Mouse (Mus musculus): ENCODE measurements at regions not wholly inside any gene's neighbourhood (a gene's known extent, or its start where the extent isn't known, plus 50 kb on each side); places are given as distances from the start of the nearest gene placed in this dataset.

DNA sequence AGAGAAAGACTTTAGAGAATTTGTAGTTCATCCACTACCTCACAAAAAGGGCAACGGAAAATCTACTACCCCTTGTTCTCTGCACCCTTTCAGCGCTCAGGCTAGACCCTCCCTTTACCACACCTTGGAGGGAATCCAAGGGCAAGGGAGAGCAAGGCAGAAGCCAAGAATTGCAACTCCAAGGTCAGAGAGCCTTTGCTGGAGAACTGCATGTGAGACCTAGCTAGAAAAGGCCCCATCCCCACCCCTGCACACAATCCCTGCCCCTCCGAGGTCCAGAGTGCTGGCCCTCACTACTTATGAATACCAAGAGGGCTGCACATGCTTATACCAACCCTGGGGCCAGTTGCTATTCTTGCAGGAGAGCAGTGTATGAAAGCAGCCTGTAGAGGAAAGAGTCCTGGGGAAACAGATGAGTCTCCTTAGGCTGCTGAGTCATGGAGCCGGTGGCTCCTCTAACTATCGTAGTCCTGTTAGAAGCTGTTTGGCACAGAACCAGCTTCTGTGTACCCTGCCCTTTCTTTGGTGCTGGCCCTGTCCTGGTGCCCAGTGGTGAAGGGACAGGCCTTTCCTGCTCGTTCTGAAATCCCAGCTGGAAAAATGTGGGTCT lies 577.5 kb upstream of the Mki67 start:
- ATAC-seq (replicated peaks; ENCODE audit: insufficient number of reproducible peaks, low FRiP score, low TSS enrichment, low read depth) (no peak), DNase-seq (ENCODE audit: low spot score) (no peak)
- 76% methylated on average over 6 of the region's 6 CpGs for WGBS
- H3K9me3 ChIP-seq (replicated peaks; ENCODE audit: control insufficient read depth, low read length) = no peaks in the 10 kb centered on the region
- H3K36me3 ChIP-seq (replicated peaks; ENCODE audit: control insufficient read depth, insufficient read depth, low read depth, low read length) = no peaks in the 10 kb centered on the region
- H3K4me3 ChIP-seq (ENCODE audit: low read depth, low read length) = no peak overlapping the region
- no peak overlapping the region for H3K9ac ChIP-seq (replicated peaks; ENCODE audit: low read length)
- no peak overlapping the region for H3K4me2 ChIP-seq (ENCODE audit: low read depth, low read length)
- no peaks in the 10 kb centered on the region for H3K27me3 ChIP-seq (ENCODE audit: control insufficient read depth, insufficient read depth, low read length)
- H3K4me1 ChIP-seq (ENCODE audit: control insufficient read depth, insufficient read depth, low read length) = no peaks in the 10 kb centered on the region
- no peak overlapping the region for H3K27ac ChIP-seq (replicated peaks; ENCODE audit: low read depth, low read length)

DNA sequence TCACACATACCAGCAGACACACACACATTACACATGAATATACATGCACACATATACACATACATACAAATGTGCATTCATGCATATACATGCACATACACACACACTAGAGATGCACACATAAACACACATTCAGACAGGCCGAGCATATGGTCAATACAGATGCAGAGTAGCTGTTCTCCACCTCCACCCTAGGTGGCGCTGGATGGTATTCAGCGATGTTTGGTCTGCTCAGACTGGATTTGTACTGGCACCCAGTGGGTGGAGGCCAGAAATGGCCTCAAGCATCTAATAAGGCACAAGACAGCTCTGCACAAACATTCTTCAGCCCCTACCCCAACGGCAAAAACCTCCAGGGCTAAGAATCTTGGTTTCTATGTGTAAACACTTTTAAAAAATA lies 578.3 kb upstream of the Mki67 start:
- ATAC-seq (replicated peaks; ENCODE audit: insufficient number of reproducible peaks, low FRiP score, low TSS enrichment, low read depth) (no peak), DNase-seq (ENCODE audit: low spot score) (peak; percentile 62)
- 32% methylated on average over 4 of the region's 4 CpGs for WGBS
- H3K27me3 ChIP-seq (ENCODE audit: control insufficient read depth, insufficient read depth, low read length) = no peaks in the 10 kb centered on the region
- no peaks in the 10 kb centered on the region for H3K36me3 ChIP-seq (replicated peaks; ENCODE audit: control insufficient read depth, insufficient read depth, low read depth, low read length)
- H3K4me1 ChIP-seq (ENCODE audit: control insufficient read depth, insufficient read depth, low read length) = no peaks in the 10 kb centered on the region
- no peak overlapping the region for H3K4me2 ChIP-seq (ENCODE audit: low read depth, low read length)
- H3K9ac ChIP-seq (replicated peaks; ENCODE audit: low read length) = no peak overlapping the region
- H3K9me3 ChIP-seq (replicated peaks; ENCODE audit: control insufficient read depth, low read length) = no peaks in the 10 kb centered on the region
- no peak overlapping the region for H3K27ac ChIP-seq (replicated peaks; ENCODE audit: low read depth, low read length)
- H3K4me3 ChIP-seq (ENCODE audit: low read depth, low read length) = no peak overlapping the region

DNA sequence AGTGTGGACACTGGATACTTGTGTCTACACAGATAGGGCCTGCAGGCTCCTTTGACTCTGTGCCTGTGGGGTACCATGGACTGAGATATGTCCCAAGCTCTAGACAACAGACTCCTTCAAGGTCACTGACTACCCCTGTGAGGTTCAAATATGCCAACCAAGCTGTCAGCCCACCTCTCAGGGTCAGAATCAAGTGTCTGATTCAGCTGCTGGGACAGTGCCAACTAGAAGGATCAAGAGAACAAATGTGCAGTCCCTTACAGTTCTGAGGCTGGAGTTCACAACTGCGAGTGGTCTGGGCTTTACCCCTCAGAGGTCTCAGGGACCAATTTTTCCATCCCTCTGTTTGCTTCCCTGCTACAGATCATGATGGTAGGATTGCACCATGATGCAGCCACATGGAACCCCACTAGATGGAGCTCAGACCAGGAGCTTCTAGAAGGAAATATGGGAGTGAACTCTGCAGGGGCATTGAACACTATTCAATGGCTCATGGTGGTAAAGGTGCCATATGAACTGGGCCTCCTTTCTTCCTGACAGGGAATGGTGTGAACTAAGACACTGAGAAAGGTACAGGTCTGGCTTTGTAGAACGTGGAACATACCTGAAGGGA lies 581.8 kb upstream of the Mki67 start:
- no peak overlapping the region for H3K4me2 ChIP-seq (ENCODE audit: low read depth, low read length)

DNA sequence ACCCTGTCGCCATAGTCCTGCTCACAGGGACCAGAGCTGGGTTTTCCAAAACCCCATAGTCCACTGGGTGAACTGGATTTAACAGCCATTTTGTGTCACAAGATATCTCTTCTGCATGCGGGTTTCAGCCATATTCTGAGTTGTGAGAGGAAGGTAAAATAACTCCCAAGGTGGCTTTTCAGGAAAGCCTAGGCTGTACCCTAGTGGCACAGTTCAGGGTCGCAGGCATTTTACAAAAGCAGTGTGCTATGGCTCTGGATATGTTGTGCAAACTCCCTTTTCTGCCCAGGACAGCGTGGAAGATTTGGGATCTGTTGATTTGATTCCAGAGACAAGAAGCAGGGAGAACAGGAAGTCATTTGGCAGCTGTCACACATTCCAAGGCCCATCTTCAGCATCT lies 588.3 kb upstream of the Mgmt start:
- no peak for ATAC-seq (replicated peaks; ENCODE audit: insufficient number of reproducible peaks, low FRiP score, low TSS enrichment, low read depth)
- no peaks in the 10 kb centered on the region for H3K36me3 ChIP-seq (replicated peaks; ENCODE audit: control insufficient read depth, insufficient read depth, low read depth, low read length)
- no peak overlapping the region for H3K4me3 ChIP-seq (ENCODE audit: low read depth, low read length)
- H3K4me1 ChIP-seq (ENCODE audit: control insufficient read depth, insufficient read depth, low read length) = no peaks in the 10 kb centered on the region
- H3K4me2 ChIP-seq (ENCODE audit: low read depth, low read length) = no peak overlapping the region
- H3K9ac ChIP-seq (replicated peaks; ENCODE audit: low read length) = no peak overlapping the region
- no peak overlapping the region for H3K27ac ChIP-seq (replicated peaks; ENCODE audit: low read depth, low read length)
- WGBS = 73% methylated on average over 4 of the region's 4 CpGs
- H3K9me3 ChIP-seq (replicated peaks; ENCODE audit: control insufficient read depth, low read length) = no peaks in the 10 kb centered on the region
- H3K27me3 ChIP-seq (ENCODE audit: control insufficient read depth, insufficient read depth, low read length) = no peaks in the 10 kb centered on the region
- peak; percentile 31 for DNase-seq (ENCODE audit: low spot score)

More for the DNA sequence above, 581.8 kb upstream of the Mki67 start:
- Histone ChIP-seq H3K9ac (replicated peaks; ENCODE audit: low read length) (no peak overlapping the region), H3K27me3 (ENCODE audit: control insufficient read depth, insufficient read depth, low read length) (no peaks in the 10 kb centered on the region), H3K4me3 (ENCODE audit: low read depth, low read length) (no peak overlapping the region), H3K36me3 (replicated peaks; ENCODE audit: control insufficient read depth, insufficient read depth, low read depth, low read length) (no peaks in the 10 kb centered on the region), H3K9me3 (replicated peaks; ENCODE audit: control insufficient read depth, low read length) (no peaks in the 10 kb centered on the region), H3K27ac (replicated peaks; ENCODE audit: low read depth, low read length) (no peak overlapping the region), H3K4me1 (ENCODE audit: control insufficient read depth, insufficient read depth, low read length) (no peaks in the 10 kb centered on the region)
- 86% methylated on average over 2 of the region's 2 CpGs for WGBS
- no peak for DNase-seq (ENCODE audit: low spot score)
- no peak for ATAC-seq (replicated peaks; ENCODE audit: insufficient number of reproducible peaks, low FRiP score, low TSS enrichment, low read depth)

DNA sequence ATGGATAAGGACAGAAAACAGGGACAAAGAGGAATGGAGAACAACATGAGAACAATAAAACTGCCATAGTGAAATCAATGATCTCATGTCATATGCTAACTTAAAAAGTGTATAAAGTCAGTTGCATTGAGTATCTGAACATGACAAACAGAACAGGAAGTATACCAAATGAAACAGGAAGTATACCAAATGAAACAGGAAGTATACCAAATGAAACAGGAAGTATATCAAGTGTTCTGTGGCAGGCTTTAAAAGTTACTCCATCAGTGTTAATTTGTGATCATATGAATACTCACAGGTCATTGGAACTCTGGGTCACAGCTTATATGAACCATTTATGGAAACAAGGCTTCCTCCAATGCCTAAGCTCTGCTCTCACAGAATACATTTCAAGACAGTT lies 585.6 kb upstream of the Mgmt start:
- Histone ChIP-seq H3K27ac (replicated peaks; ENCODE audit: low read depth, low read length) (no peak overlapping the region), H3K36me3 (replicated peaks; ENCODE audit: control insufficient read depth, insufficient read depth, low read depth, low read length) (no peaks in the 10 kb centered on the region), H3K4me3 (ENCODE audit: low read depth, low read length) (no peak overlapping the region), H3K9me3 (replicated peaks; ENCODE audit: control insufficient read depth, low read length) (no peaks in the 10 kb centered on the region), H3K4me1 (ENCODE audit: control insufficient read depth, insufficient read depth, low read length) (no peaks in the 10 kb centered on the region), H3K4me2 (ENCODE audit: low read depth, low read length) (no peak overlapping the region), H3K27me3 (ENCODE audit: control insufficient read depth, insufficient read depth, low read length) (no peaks in the 10 kb centered on the region), H3K9ac (replicated peaks; ENCODE audit: low read length) (no peak overlapping the region)
- ATAC-seq (replicated peaks; ENCODE audit: insufficient number of reproducible peaks, low FRiP score, low TSS enrichment, low read depth) (no peak), DNase-seq (ENCODE audit: low spot score) (no peak)

DNA sequence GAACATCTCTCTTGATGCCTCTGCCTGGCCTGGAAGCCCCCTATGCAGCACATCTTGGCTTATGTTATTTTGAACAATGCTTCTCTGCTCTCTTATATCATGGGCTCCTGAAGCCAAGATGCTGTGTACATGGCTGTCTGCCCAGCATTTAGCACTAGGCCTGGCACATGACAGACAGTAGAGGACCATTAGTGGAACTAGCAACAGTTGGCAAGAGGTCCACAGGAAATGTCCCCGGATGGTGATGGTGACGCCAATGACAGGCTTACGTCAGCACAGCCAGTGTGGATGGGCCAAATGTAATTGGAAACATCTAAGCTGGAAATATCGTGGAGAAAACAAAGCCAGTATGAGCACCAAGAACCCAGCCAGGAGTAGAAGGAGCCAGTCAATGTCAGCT lies 567.1 kb upstream of the Mgmt start:
- no peak overlapping the region for H3K27ac ChIP-seq (replicated peaks; ENCODE audit: low read depth, low read length)
- no peaks in the 10 kb centered on the region for H3K9me3 ChIP-seq (replicated peaks; ENCODE audit: control insufficient read depth, low read length)
- no peaks in the 10 kb centered on the region for H3K4me1 ChIP-seq (ENCODE audit: control insufficient read depth, insufficient read depth, low read length)
- no peak for ATAC-seq (replicated peaks; ENCODE audit: insufficient number of reproducible peaks, low FRiP score, low TSS enrichment, low read depth)
- no peak for DNase-seq (ENCODE audit: low spot score)
- 91% methylated on average over 4 of the region's 4 CpGs for WGBS
- no peak overlapping the region for H3K4me2 ChIP-seq (ENCODE audit: low read depth, low read length)
- no peaks in the 10 kb centered on the region for H3K36me3 ChIP-seq (replicated peaks; ENCODE audit: control insufficient read depth, insufficient read depth, low read depth, low read length)
- no peaks in the 10 kb centered on the region for H3K27me3 ChIP-seq (ENCODE audit: control insufficient read depth, insufficient read depth, low read length)
- no peak overlapping the region for H3K4me3 ChIP-seq (ENCODE audit: low read depth, low read length)
- H3K9ac ChIP-seq (replicated peaks; ENCODE audit: low read length) = no peak overlapping the region

DNA sequence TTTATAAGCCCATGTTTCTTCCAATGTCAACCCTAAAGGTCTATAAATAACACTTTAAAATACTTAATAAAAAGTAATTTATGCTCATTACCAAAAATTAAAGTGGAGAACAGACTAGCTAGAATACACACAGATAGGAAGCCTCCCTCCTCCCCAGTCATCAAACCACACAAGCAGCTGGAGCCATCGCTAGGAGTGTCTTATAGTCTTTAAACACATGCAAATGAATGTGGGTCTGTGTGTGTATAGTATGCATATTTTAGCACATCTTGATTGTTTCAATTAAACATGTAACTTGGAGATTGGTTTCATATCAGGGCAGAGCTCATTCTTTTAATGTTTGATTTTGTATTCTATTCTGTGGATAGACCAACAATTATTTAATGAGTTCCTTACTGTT lies 564.0 kb upstream of the Mgmt start:
- Histone ChIP-seq H3K4me1 (ENCODE audit: control insufficient read depth, insufficient read depth, low read length) (no peaks in the 10 kb centered on the region), H3K4me2 (ENCODE audit: low read depth, low read length) (no peak overlapping the region), H3K9ac (replicated peaks; ENCODE audit: low read length) (no peak overlapping the region), H3K27me3 (ENCODE audit: control insufficient read depth, insufficient read depth, low read length) (no peaks in the 10 kb centered on the region), H3K27ac (replicated peaks; ENCODE audit: low read depth, low read length) (no peak overlapping the region), H3K36me3 (replicated peaks; ENCODE audit: control insufficient read depth, insufficient read depth, low read depth, low read length) (no peaks in the 10 kb centered on the region), H3K4me3 (ENCODE audit: low read depth, low read length) (no peak overlapping the region), H3K9me3 (replicated peaks; ENCODE audit: control insufficient read depth, low read length) (no peaks in the 10 kb centered on the region)
- ATAC-seq (replicated peaks; ENCODE audit: insufficient number of reproducible peaks, low FRiP score, low TSS enrichment, low read depth) = no peak
- no peak for DNase-seq (ENCODE audit: low spot score)
- WGBS = 89% methylated on average over 1 of the region's 1 CpGs

DNA sequence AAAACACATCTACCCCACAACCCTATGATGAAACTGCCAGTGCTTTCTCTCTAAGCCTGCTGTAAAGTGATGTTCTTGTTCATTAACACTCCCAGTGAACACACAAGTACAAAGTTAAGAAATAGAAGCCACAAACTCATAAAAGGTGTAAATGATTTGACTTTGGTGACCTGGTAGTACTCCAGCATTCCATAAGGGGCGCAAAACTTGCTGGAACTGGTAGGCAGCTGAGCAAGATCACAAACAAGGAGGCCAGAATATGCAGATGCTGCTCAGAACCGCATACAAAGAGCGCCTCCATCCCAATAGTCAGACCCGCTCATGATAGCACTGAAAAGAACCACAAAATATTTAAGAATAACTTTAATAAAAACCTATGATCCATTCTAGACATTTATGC lies 561.6 kb upstream of the Mgmt start:
- Histone ChIP-seq H3K9me3 (replicated peaks; ENCODE audit: control insufficient read depth, low read length) (no peaks in the 10 kb centered on the region), H3K9ac (replicated peaks; ENCODE audit: low read length) (no peak overlapping the region), H3K4me3 (ENCODE audit: low read depth, low read length) (no peak overlapping the region), H3K27me3 (ENCODE audit: control insufficient read depth, insufficient read depth, low read length) (no peaks in the 10 kb centered on the region), H3K27ac (replicated peaks; ENCODE audit: low read depth, low read length) (no peak overlapping the region), H3K4me1 (ENCODE audit: control insufficient read depth, insufficient read depth, low read length) (no peaks in the 10 kb centered on the region), H3K36me3 (replicated peaks; ENCODE audit: control insufficient read depth, insufficient read depth, low read depth, low read length) (no peaks in the 10 kb centered on the region), H3K4me2 (ENCODE audit: low read depth, low read length) (no peak overlapping the region)
- ATAC-seq (replicated peaks; ENCODE audit: insufficient number of reproducible peaks, low FRiP score, low TSS enrichment, low read depth) (no peak), DNase-seq (ENCODE audit: low spot score) (peak; percentile 20)
- WGBS = 40% methylated on average over 4 of the region's 4 CpGs

All from embryonic facial prominence, embryonic 11.5 days (tissue).